Mouse (Mus musculus): ENCODE results near the gene Sycn.

The Sycn gene

DNA sequence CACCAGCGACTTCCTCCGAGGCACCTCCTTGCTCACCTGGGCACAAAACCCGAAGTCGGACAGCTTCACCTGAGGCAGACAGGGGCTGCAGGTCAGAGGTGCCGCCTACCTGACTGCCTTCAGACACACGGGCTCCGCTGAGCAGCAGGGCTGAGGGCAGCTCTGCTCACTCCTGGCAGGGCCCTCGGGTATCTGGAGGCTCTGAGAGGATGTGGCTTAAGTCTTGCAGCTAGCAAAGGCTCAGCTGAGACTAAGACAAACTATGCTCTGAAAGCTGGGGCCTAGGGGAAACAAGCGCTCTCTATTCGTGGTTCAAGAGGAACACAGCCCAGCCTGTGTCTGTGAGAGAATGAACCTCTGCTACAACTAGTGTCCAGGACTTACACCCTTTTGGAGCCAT, 20.2 kb downstream of the Sycn start:
- no peak for DNase-seq

DNA sequence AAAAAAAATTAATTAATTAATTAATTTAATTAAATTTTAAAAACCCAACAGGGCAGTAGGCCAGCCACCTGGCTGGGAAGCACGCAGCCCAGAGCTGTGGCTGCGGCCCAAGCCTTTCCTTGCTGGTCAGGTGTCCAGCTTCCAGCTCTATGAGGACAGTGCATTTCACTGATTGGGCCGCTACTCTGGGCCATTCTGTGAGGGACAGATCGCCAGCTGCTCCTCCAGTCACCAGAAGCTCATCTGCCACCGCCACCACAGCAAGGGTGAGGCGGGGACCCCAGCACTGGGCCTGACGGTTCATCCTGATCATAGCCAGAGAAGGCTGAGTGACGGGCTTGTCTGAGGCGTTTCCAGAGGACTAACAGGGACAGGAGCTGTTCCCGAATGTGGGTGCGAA, 21.3 kb downstream of the Sycn start:
- DNase-seq, result no peak

DNA sequence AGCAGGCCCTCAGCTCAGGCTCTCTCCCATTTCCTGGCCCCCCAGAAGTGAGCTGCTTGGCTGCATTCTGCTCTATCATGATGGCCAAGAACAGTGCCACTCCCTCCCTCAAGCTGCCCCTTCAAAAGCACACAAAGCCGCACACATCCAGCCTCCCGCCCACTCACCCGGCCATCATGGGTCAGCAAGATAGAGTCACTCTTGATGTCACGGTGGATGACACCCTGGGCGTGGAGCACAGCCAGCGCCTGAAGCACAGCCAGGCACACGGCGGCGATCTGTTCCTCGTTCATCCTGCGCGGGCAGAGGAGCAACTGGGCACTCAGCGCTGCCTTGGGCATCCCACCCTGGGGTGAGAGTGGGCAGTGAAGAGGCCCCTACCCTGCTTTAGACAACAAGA, 21.7 kb downstream of the Sycn start:
- DNase-seq, result no peak

DNA sequence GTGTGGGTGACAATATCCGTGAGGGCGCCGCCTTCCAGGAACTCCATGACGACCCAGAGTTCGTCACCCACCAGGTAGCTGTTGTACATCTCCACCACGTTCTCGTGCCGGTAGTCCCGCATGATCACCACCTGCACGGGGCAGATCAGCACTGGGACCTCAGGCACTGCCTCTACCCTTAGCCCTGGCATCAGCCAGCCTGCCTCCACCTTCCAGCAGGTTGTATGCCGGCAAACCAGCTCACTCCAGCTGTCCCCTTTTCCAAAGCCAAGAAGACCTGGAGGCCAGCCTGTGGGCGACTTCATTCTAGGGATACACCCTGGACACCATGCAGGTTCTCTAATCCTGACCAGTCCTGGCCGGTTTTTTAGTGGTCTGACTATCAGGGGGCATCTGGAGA, 22.3 kb downstream of the Sycn start:
- no peak for DNase-seq

DNA sequence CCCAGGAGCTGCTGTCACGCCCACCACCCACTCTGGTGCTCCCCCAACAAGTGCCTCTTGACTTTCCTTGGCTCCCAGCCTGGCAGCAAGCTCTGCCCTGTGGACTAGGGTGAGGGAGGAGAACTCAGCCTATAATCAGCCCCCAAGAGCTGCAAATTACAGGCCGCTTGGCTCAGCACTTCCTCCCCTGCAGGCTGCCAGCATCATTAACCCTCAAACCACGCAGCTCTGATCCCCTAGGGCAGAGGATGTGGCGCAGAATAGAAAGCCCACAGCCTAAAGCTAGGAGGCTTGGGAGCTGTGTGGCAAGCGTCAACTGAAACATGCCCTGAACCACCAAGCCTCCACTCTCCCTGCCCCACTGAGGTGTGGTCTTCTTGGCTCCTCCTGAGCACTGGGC, 24.7 kb downstream of the Sycn start:
- no peak for DNase-seq

DNA sequence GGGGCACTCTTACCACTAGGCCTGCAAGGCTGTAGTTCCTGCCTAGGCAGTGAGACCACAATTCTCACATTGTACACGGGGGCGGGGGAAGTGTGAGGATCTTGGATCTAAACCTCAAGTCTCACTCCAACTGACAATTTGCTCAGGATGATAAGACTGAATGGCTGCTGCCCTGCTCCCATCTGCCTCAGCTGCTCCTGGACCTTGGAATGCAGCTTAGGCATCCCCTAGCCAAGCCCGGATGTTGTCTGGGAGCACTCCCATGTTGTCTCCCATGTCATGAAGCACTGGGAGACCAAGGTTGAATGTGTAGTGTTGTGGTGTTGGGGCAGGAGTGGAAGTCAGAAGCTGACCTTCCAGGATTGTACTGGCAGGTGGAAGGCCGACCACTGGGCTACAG, 26.9 kb downstream of the Sycn start:
- DNase-seq, result no peak

DNA sequence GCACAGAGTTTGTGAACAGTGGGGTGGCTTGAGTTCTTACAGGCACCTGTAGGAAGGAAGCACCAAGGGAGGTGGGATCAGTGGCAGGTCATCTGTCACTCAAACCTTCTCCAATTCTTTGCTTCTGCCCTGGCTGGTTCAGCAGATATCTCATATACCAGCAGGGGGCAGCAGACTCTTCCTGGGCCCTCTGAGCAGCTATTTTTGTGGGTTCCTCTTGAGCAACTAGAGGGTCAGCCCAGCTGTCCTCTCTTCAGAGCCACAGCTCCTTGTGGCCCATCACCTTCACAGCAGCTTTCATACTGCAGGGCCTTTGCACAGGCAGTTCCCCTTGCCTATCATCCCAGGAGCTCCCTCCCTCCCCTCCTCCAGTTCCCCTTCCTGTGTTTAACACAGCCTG, 27.6 kb downstream of the Sycn start:
- peak; percentile 51 for DNase-seq

DNA sequence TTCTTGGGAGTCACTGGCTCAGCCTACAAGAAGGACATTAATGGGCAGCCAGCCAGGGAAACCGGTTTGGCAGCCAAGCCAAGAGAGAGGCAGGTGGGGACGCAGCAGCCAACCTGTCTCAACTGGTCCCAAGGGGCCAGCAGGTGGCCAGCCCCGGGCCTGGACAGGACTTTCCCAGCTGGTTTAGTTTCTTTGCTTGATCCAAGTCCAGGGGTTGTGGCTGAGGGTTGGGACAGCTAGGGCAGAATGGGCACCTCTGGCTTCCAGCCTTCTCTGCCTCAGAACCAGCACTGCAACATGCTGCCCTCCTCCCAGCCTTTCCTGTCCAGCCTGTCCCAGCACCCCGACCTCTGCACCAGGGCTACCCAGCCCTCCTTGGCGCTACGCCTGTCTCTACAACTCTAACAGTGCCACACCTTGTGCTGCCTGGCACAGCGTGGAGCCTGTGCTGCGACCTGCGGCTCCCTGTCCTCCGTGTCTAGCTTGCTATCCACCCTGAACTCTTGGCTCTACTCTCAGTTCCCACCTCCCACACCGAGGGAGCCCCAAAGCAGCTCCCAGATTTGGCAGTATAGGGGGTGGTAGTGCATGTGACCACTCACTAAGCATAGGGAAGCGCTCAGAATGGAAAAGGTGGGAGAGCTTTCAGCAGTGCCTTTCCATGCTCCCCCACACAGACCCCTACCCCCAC, 29.8 kb downstream of the Sycn start:
- DNase-seq, result no peak

DNA sequence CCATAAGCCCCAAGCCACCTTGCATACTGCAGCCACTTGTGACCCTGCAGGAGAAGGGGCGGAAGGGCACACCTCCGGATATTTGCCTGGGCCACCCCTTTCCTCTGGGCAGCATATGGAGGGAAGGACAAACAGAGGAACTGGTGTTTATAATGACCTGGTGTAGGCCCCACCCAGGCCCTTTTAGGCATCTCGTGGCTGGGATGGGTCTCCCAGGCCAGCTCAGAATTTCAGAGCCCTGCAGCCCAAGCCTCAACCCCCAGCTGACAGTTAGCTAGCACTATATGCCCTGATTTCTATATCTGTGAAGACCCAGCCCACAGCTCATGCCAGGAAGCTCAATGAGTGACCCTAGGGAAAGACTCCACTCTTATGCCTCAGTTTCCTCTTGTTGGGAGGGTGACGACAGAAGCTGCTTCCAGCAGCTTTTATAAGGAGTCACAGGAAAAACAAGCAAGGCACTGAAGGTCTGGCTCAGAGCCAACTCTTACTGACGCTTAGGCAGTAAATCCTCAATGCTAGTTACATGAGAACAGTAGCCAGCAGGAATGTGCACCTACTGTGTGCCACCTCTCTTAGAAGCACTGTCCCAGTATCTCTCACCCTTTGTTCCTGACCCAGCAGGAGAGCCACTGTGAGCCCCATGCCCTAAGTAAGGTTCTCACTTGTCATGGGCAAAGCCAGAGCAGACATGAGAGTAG, 30.4 kb downstream of the Sycn start:
- DNase-seq, result no peak

DNA sequence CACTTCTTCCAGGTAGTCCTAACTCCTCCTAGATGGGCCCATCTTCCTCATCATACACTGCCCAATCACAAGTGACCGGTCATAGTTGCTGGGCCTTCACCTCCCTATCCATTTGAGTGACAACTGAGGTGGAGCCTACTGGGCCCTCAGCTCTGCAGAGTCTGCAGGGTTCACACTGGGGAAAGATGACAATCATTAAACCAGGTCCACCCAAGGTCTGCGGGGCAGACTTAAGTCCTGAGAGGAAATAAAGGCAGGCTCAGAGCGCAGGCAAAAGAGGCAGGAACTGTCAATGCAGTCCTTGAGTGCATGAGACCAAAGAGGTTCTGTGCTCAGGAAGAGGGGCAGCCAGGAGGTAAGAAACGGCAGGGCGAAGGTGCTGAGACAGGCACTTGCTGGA, 32.0 kb downstream of the Sycn start:
- DNase-seq, result no peak

DNA sequence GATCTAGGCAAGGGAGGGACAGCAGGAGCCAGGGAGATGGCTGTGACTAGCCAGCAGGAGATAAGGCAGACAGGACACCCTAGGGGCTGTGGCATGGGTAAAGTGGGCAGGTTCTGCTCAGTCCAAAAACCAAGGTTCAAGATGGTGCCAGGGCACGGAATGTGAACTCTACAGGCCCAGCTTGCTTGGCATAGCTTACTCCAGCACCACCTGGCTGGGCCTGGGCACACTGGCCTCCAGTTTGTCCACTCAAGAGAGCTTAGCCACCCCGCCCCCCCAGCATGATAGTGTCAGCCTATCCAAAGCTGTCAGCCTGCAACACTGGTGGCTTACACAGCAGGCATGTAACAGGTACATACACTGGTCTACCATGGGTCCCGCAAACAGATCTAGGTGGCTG, 32.6 kb downstream of the Sycn start:
- no peak for DNase-seq

DNA sequence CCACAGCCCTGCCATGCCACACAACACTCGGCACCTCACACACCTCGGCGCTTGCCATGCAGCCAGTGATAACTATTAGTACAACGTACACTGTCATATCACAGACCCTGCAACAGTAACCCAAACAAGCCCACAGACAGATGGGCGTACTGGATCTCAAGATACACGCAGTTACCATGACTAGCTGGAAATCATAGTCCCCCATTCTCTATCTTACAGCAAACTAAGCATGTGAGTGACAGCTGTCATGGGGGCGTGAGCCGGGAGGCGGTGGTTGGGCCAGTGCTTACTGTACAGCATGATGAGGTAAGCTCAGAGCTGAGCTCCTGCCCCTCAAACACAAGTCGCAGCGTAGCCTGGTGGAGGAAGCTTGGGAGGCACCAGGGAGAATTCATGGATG, 34.9 kb downstream of the Sycn start:
- DNase-seq, result no peak

DNA sequence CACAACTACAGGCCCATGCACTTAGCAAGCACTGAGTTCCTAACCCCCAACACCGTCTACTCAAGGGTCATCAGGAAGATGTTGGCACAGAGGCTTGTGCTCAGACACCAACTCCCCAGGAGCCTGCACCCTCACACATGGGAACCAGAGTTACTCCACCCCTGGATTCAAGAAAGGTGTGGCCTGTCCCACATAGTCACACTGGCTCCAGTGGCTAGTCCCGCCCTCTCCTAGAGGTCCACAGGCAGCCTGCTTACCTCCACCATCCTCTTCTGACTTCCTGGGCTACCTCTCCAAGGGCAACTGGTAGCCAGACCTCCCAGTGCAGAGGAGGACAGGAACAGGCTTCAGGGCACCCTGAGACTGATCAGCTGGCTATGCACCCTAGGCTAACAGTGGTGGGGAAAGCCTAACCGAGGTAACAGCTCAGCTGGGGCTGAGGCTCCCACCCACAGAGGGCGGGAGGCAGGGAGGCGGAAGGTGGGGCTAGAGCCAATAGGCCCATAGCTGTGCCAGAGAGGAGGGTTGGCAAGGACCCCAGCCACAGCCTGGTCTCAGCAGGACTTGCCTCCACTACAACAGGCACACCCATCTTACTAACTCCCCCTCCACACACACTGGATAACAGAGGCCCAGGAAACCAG, 35.7 kb downstream of the Sycn start:
- no peak for DNase-seq

DNA sequence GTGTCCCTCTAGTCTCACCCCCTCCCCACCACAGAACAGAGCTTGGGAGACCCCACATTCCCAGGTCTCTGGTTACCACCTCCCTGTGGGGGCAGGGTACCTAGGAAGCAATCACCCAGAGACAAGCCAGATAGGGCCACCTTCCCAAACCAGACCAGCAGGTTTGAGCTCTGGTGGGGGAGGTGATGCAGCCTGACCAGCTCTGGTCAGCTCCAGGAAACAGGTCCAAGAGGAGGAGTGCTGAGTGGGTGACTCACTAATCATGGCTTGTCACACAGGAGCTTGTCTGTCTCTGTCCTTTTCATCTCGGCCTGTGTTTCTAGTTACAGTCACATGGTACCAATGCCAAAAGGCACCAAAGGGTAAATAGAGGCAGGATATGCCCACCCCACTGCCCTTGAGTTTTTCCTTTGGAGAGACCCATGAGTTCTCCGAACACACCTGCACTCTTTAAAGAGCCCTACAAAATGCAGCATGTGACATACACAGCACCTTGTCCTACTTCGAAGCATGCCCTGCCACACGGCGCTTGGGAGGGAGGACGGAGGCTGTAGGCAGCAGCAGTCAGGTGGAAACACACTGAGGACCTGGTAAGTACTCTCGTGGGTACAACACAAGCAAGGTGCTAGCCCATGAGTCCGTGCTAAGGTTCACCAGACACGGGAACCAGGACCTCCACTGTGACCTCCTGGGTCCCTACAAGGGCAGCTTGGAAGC, 37.3 kb downstream of the Sycn start:
- no peak for DNase-seq

DNA sequence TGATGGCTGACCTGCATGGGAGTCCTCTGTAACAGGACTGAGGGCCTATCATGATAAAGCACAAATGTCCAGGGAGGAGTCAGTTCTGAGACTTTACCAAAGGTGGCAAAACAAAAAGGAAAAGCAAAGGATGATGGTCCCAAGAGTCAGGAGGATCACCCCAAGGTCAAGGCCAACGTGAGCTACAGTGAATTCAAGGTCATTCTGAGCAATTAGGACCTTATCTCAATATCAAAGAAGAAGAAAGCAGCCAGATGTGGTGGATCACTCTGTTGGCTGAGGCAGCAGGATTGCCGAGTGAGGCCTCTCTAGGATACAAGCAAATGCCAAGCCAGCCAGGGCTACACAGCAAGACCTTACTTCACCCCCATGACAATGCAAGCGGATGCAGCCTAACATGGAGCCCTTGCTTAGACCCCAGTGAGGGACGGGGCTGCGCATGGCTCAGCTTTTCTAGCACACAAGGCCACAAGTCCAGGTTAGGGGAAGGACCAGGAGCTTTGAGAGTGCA, 37.9 kb downstream of the Sycn start:
- no peak for DNase-seq

DNA sequence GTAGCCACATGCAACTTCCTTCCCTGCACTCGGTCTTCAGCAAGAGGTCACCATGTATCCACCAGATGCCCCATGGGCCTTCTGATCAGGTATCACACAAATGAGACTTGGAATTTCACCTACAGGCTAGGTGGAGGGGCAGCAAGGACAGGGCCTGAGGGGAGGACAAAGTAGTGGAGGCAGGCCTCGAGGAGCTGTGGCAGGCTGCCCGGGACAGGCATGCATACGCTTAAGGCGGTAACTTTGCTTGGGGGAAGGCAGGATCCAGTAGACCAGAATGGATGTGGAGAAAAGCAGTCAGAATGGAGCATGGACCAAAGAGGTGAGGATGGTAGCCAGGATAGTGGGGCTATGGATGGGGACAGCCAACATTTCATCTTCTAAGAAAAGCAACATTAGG, 39.1 kb downstream of the Sycn start:
- no peak for DNase-seq

DNA sequence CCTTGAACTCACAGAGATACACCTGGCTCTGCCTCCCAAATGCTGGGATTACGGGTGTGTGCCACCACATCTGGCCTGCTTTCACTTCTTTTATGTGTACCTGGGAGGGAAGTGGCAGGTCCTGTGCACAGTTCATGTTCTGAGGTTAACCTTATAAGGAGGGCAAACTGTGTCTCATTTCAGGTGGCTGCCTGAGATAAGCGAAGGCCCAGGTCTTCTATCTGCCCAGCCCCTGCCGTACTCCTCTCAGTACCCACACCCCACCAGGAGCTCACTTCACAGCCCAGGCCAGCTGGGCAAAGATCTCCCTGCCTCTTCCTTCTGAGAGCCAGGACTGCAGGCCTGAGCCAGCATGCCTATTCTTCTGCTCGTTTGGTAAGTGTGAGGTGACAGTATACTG, 41.0 kb downstream of the Sycn start:
- DNase-seq, result no peak

DNA sequence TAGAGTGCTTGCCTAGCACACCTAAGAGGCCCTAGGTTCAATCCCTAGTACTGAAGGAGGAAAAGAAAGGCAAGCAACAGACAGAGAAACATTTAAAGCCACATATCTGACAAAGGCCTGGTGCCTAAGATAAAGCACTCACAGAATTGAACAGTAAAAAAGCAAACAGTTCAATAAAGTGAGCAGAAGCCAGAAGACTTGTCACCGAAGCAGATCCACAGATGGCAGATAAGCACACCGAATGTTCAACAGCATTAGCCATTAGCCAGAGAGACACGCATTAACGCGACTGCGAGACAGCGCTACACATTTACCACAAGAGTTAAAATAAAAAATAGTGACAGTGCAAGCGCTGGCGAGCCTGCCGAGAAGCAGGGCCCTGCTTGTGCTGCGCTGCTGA, 42.2 kb downstream of the Sycn start:
- no peak for DNase-seq

DNA sequence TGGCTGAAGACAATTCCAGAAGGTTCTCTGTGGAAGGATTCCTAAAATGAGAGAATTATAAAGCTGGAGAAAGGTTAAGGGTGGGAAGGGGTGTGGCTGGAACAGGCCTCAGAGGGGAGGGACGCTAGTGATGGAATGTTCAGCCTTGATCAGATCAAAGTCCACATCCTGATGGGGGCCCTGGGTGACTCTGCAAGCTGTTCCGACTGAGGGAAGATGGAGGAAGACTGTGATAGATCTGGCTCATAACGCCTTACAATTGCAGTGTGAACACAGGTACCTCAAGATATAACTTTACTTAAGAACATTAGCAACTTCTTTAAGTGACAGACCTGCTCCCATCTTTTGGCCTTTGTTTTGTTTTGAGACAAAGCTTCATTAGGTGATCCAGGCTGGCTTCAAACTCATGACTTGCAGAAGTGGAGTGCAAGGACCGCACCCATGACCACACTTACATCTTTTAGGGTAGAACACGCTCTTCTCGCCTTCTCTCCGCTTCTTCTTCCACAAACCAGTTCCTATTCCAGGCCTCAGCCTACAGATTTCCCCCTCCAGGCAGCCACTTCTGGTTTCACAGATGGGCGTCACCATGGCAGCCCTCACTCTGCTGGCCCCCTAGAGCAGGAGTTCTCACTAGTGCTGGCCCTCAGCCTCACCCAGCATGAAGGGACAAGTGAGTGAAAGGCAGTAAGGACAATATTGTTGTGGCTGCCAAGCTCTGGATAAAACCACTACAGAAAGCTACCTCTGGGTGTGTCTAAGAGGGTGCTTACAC, 43.1 kb downstream of the Sycn start:
- DNase-seq, result no peak

DNA sequence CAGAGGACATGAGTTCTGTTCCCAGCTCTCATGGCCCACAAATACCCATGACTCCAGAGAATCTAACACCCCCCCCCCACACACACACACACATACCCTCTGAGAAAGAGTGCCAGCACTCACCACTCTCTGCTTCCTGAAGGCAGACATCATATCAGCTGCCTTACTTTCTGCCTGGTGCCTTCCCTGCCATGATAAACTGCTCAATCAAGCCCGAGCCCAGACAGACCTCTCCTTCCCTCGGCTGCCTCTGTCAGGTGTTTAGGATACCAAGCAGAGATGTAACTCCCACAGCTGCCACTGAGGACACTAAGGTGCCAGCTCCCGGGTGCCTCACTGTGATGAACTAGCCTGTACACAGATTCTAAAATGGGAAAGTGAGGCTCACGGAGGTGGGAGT, 43.8 kb downstream of the Sycn start:
- no peak for DNase-seq

DNA sequence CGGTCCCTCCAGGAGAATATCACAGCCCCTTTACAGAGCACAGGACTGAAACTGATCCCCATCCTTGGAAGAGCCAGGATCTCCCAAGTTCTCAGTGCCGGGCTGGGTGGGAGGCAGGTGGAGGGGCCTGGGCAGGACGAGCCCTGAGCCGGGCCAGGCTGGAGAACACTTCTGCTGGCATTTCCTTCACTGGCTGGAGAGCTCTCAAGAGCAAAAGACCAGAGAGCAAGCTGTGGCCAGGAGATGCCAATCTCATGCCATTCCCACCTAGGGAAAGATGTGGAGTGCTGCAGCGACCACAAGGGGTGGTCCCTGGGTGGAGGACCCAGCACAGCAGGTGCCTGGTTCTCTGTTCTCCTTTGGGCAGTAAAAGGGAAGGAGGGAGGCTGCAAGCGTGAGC, 44.3 kb downstream of the Sycn start:
- DNase-seq, result no peak

DNA sequence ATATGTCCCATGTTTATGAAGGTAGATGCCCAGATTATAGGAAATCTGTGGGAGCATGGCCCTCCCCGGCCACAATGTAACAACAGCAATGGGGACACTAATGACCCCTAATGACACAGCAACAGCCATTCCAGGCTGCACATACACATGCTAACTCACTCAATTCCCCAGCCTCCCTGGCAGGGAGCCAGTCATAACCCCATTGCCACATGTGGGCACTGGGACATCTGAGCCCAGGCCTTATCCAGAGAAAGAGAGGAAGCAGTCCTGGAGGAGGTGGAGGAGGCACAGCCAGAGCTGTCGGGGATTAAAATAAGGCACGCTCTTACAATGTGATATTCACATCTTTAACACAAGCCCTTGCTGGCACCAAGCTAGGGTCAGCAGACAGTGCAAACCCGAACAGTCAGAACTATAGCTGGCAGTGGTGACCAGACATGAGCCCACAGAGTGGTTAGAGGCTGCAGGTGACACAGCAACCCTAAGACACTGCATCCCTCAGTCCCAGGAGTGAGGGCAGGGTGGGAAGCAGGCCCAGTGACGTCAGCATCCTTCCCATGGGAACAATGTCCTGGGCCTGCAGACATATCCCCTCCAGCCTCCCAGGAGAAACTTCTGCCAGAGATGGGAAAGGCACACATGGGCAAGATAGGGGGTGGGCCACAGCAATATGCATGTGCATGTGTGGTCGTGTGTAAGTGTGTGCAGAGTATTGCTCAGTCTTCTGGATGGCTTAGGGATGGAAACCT, 46.2 kb downstream of the Sycn start:
- DNase-seq, result no peak

Data from right cerebral cortex, postnatal 14 days (tissue).